Mouse (Mus musculus) ovary, adult 18-20 months (tissue): Measurements from ENCODE around the gene Trim11.
"Not testable (repeated sequence)": the region's sequence is repeated elsewhere in the genome, so short reads cannot be mapped to it uniquely, and the experiment has no call there.

Experiments used
- DNase-seq: peaks from one replicate; pipeline ENCODE4 v3.0.0; 2022; ENCODE audit warnings: low spot score, mixed read lengths

Gene Trim11

GRCm38 (mm10) chr11:58978027-58978705 lies at the start of gene Trim11:
Gene Trim11 (plus strand): TSS chr11:58978093.
- DNase-seq: no peak

- no peak for DNase-seq
Measured at GRCm38 (mm10) chr11:58929055-58929454, 48.8 kb upstream of the Trim11 start.

GRCm38 (mm10) chr11:58929641-58930040 lies 48.3 kb upstream of the Trim11 start:
- no peak for DNase-seq

GRCm38 (mm10) chr11:58930254-58930653 lies 47.6 kb upstream of the Trim11 start:
- DNase-seq: no peak

- no peak for DNase-seq
Measured at GRCm38 (mm10) chr11:58931576-58931975, 46.3 kb upstream of the Trim11 start.

- DNase-seq: no peak
Measured at GRCm38 (mm10) chr11:58937909-58938308, 40.0 kb upstream of the Trim11 start.

GRCm38 (mm10) chr11:58938322-58939087 lies 39.4 kb upstream of the Trim11 start, which contains the start of gene Rnf187:
Gene Rnf187 (minus strand): TSS chr11:58938916.
- peak; percentile 84 for DNase-seq

- DNase-seq: no peak
Measured at GRCm38 (mm10) chr11:58939088-58939439, 38.8 kb upstream of the Trim11 start.

- no peak for DNase-seq
Measured at GRCm38 (mm10) chr11:58944136-58944535, 33.8 kb upstream of the Trim11 start.

- no peak for DNase-seq
Measured at GRCm38 (mm10) chr11:58947306-58947705, 30.6 kb upstream of the Trim11 start.

- DNase-seq: no peak
Measured at GRCm38 (mm10) chr11:58947798-58948528, 29.9 kb upstream of the Trim11 start.

- no peak for DNase-seq
Measured at GRCm38 (mm10) chr11:58948542-58949479, 29.1 kb upstream of the Trim11 start, which contains the start of gene Hist3h2ba. Gene Hist3h2ba (plus strand): TSS chr11:58948920.

- DNase-seq: no peak
Measured at GRCm38 (mm10) chr11:58949480-58950431, 28.1 kb upstream of the Trim11 start.

- DNase-seq: no peak
Measured at GRCm38 (mm10) chr11:58951210-58951609, 26.7 kb upstream of the Trim11 start.

- DNase-seq: no peak
Measured at GRCm38 (mm10) chr11:58953351-58954169, 24.3 kb upstream of the Trim11 start.

GRCm38 (mm10) chr11:58954170-58954419 lies 23.8 kb upstream of the Trim11 start:
- not testable (repeated sequence) for DNase-seq

- DNase-seq: peak; percentile 83
Measured at GRCm38 (mm10) chr11:58954420-58955142, 23.3 kb upstream of the Trim11 start, which contains the start of the genes Hist3h2a and Trim17. Gene Hist3h2a (plus strand): TSS chr11:58954685. Gene Trim17 (plus strand): TSS chr11:58954685.

GRCm38 (mm10) chr11:58955143-58955867 lies 22.6 kb upstream of the Trim11 start:
- no peak for DNase-seq
